Mouse (Mus musculus) forebrain, embryonic 14.5 days (tissue): ENCODE measurements at regions not wholly inside any gene's neighbourhood (a gene's known extent, or its start where the extent isn't known, plus 50 kb on each side); places are given as distances from the start of the nearest gene placed in this dataset.
A peak's percentile ranks its signal among the peaks of the same experiment; 100 is the strongest.
"Not testable (repeated sequence)": the region's sequence is repeated elsewhere in the genome, so short reads cannot be mapped to it uniquely, and the experiment has no call there.

Experiments
- ATAC-seq: fragments of 200-750 bp; cut with Nextera tagmentation; 2 replicates; pipeline ENCODE4 v1.8.0; 2017; ENCODE audit warnings: mild to moderate bottlenecking, moderate library complexity
- DNase-seq: peaks from one replicate; pipeline ENCODE4 v3.0.0-alpha.2; 2015; ENCODE audit warnings: low spot score
- H3K27ac ChIP-seq: fragments of 300-500 bp; sonication (generic); 2 replicates; pipeline ENCODE4 v1.5.1; 2014; ENCODE audit warnings: low read depth, mild to moderate bottlenecking, control low read depth, low read length, moderate library complexity
- H3K27me3 ChIP-seq: fragments of 300-500 bp; sonication (generic); replicated peaks from 2 replicates; pipeline ENCODE4 v1.6.1; 2014; ENCODE audit warnings: low read length, control low read depth, mixed read lengths; ENCODE audit not compliant: control insufficient read depth, insufficient read depth
- H3K36me3 ChIP-seq: fragments of 300-500 bp; sonication (generic); 2 replicates; pipeline ENCODE4 v1.6.1; 2014; ENCODE audit warnings: low read length, control low read depth; ENCODE audit not compliant: control insufficient read depth, insufficient read depth
- H3K4me1 ChIP-seq: fragments of 300-500 bp; sonication (generic); 2 replicates; pipeline ENCODE4 v1.6.1; 2014; ENCODE audit warnings: antibody characterized with exemption, low read length, control low read depth; ENCODE audit not compliant: control insufficient read depth, insufficient read depth
- H3K4me2 ChIP-seq: fragments of 300-500 bp; sonication (generic); 2 replicates; pipeline ENCODE4 v1.6.1; 2014; ENCODE audit warnings: mild to moderate bottlenecking, control low read depth, low read length
- H3K4me3 ChIP-seq: fragments of 300-500 bp; sonication (generic); 2 replicates; pipeline ENCODE4 v1.5.1; 2014; ENCODE audit warnings: low read depth, low read length, control low read depth
- H3K9ac ChIP-seq: fragments of 300-500 bp; sonication (generic); 2 replicates; pipeline ENCODE4 v1.6.1; 2014; ENCODE audit warnings: mild to moderate bottlenecking, low read length, control low read depth, moderate library complexity
- H3K9me3 ChIP-seq: fragments of 300-500 bp; sonication (generic); replicated peaks from 2 replicates; pipeline ENCODE4 v1.6.1; 2016; ENCODE audit warnings: low read length, control low read depth, mixed read lengths; ENCODE audit not compliant: control insufficient read depth
- WGBS: fragments of 180-500 bp; shearing (Covaris S2); extraction: QIAGEN DNeasy Blood & Tissue Kit; methylation state at CpG from one replicate; pipeline ENCODE4 v1.1.7; 2014; 5-methylcytosine and 5-hydroxymethylcytosine counted together

GRCm38 (mm10) chr1:101524447-101524846 lies 1751.9 kb downstream of the Cntnap5b start:
- no peaks in the 10 kb centered on the region for H3K4me1 ChIP-seq
- H3K4me2 ChIP-seq, result no peak overlapping the region
- no peak for DNase-seq
- ATAC-seq, result no peak
- H3K27me3 ChIP-seq, result no peaks in the 10 kb centered on the region
- no peak overlapping the region for H3K4me3 ChIP-seq
- H3K27ac ChIP-seq, result no peak overlapping the region
- no peaks in the 10 kb centered on the region for H3K9me3 ChIP-seq
- H3K9ac ChIP-seq, result no peak overlapping the region
- WGBS, result 90% methylated on average over 2 of the region's 2 CpGs
- no peaks in the 10 kb centered on the region for H3K36me3 ChIP-seq

- Histone ChIP-seq H3K9me3 (no peaks in the 10 kb centered on the region), H3K27ac (no peak overlapping the region), H3K27me3 (no peaks in the 10 kb centered on the region), H3K4me2 (no peak overlapping the region), H3K9ac (no peak overlapping the region), H3K4me3 (no peak overlapping the region), H3K36me3 (no peaks in the 10 kb centered on the region), H3K4me1 (no peaks in the 10 kb centered on the region)
- no peak for DNase-seq
- WGBS, result 49% methylated on average over 3 of the region's 3 CpGs
- ATAC-seq, result no peak
Measured at GRCm38 (mm10) chr1:101530001-101530400, 1757.4 kb downstream of the Cntnap5b start.

GRCm38 (mm10) chr1:101572256-101572655 lies 1799.7 kb downstream of the Cntnap5b start:
- DNase-seq (no peak), ATAC-seq (no peak)
- WGBS, result 91% methylated on average over 1 of the region's 1 CpGs

GRCm38 (mm10) chr1:101585325-101586028 lies 1812.9 kb downstream of the Cntnap5b start:
- H3K4me1 ChIP-seq, result no peaks in the 10 kb centered on the region
- no peak overlapping the region for H3K27ac ChIP-seq
- H3K27me3 ChIP-seq, result no peaks in the 10 kb centered on the region
- H3K4me2 ChIP-seq, result no peak overlapping the region
- 42% methylated on average over 2 of the region's 2 CpGs for WGBS
- DNase-seq (peak; percentile 1), ATAC-seq (no peak)
- no peak overlapping the region for H3K9ac ChIP-seq
- no peaks in the 10 kb centered on the region for H3K9me3 ChIP-seq
- H3K4me3 ChIP-seq, result no peak overlapping the region
- no peaks in the 10 kb centered on the region for H3K36me3 ChIP-seq

More at GRCm38 (mm10) chr1:101572256-101572655, 1799.7 kb downstream of the Cntnap5b start:
- Histone ChIP-seq H3K9me3 (no peaks in the 10 kb centered on the region), H3K9ac (no peak overlapping the region), H3K4me3 (no peak overlapping the region), H3K27me3 (no peaks in the 10 kb centered on the region), H3K27ac (no peak overlapping the region), H3K4me1 (no peaks in the 10 kb centered on the region), H3K4me2 (no peak overlapping the region), H3K36me3 (no peaks in the 10 kb centered on the region)

GRCm38 (mm10) chr1:101628461-101628860 lies 1855.9 kb downstream of the Cntnap5b start:
- Histone ChIP-seq H3K9ac (no peak overlapping the region), H3K9me3 (no peaks in the 10 kb centered on the region), H3K4me3 (no peak overlapping the region), H3K4me1 (no peaks in the 10 kb centered on the region), H3K27ac (no peak overlapping the region), H3K4me2 (no peak overlapping the region), H3K27me3 (no peaks in the 10 kb centered on the region), H3K36me3 (no peaks in the 10 kb centered on the region)
- ATAC-seq (no peak), DNase-seq (no peak)
- 14% methylated on average over 1 of the region's 1 CpGs for WGBS

- no peaks in the 10 kb centered on the region for H3K9me3 ChIP-seq
- H3K4me2 ChIP-seq, result no peak overlapping the region
- H3K27me3 ChIP-seq, result no peaks in the 10 kb centered on the region
- WGBS, result 64% methylated on average over 2 of the region's 2 CpGs
- DNase-seq, result no peak
- H3K4me1 ChIP-seq, result no peaks in the 10 kb centered on the region
- no peak overlapping the region for H3K9ac ChIP-seq
- H3K4me3 ChIP-seq, result no peak overlapping the region
- no peak for ATAC-seq
- no peak overlapping the region for H3K27ac ChIP-seq
- H3K36me3 ChIP-seq, result no peaks in the 10 kb centered on the region
Measured at GRCm38 (mm10) chr1:101629006-101629405, 1856.4 kb downstream of the Cntnap5b start.

- not testable (repeated sequence) for H3K36me3 ChIP-seq, H3K4me2 ChIP-seq, DNase-seq, H3K27me3 ChIP-seq, ATAC-seq, H3K27ac ChIP-seq, H3K4me1 ChIP-seq, H3K9me3 ChIP-seq, H3K9ac ChIP-seq, H3K4me3 ChIP-seq
- WGBS, result 97% methylated on average over 2 of the region's 2 CpGs
Measured at GRCm38 (mm10) chr1:101664287-101664686, 1891.7 kb downstream of the Cntnap5b start.

- Histone ChIP-seq H3K4me1 (no peaks in the 10 kb centered on the region), H3K27ac (no peak overlapping the region), H3K4me3 (no peak overlapping the region), H3K36me3 (no peaks in the 10 kb centered on the region), H3K9ac (no peak overlapping the region), H3K27me3 (no peaks in the 10 kb centered on the region), H3K9me3 (no peaks in the 10 kb centered on the region), H3K4me2 (no peak overlapping the region)
- DNase-seq, result peak; percentile 34
- 45% methylated on average over 5 of the region's 5 CpGs for WGBS
- ATAC-seq, result no peak
Measured at GRCm38 (mm10) chr1:101683772-101684434, 1911.3 kb downstream of the Cntnap5b start.

- Histone ChIP-seq H3K9me3 (no peaks in the 10 kb centered on the region), H3K4me3 (no peak overlapping the region), H3K27ac (no peak overlapping the region), H3K4me2 (no peak overlapping the region), H3K4me1 (no peaks in the 10 kb centered on the region), H3K9ac (no peak overlapping the region), H3K36me3 (no peaks in the 10 kb centered on the region), H3K27me3 (no peaks in the 10 kb centered on the region)
- ATAC-seq (no peak), DNase-seq (no peak)
Measured at GRCm38 (mm10) chr1:101684983-101685382, 1912.4 kb downstream of the Cntnap5b start.
